Mouse (Mus musculus): Measurements from ENCODE around the gene Svs3a. TPM values are rescaled to one million over a fixed set of nuclear protein-coding genes. Genes with fewer than 3 reads are reported as not detected.

The Svs3a gene
- polyA plus RNA-seq, 1 experiment from 2014 or later: not detected

Other genes starting within 250 kb of the Svs3a start
- gene Stk4, start 218.9 kb upstream of the Svs3a start, polyA plus RNA-seq (2015; fragmentation: Nextera tagmentation; extraction: Ambion mirVana): 19.3 and 20.9 TPM in 2 replicates
- gene Tomm34, start 218.1 kb upstream of the Svs3a start, polyA plus RNA-seq (2015; fragmentation: Nextera tagmentation; extraction: Ambion mirVana): 46.3 and 50.8 TPM in 2 replicates
- gene Kcns1, start 118.2 kb upstream of the Svs3a start, polyA plus RNA-seq (2015; fragmentation: Nextera tagmentation; extraction: Ambion mirVana): 0.14 and 0.29 TPM in 2 replicates
- gene Wfdc5, start 106.5 kb upstream of the Svs3a start, polyA plus RNA-seq (2015; fragmentation: Nextera tagmentation; extraction: Ambion mirVana): 11.0 and 27.7 TPM in 2 replicates
- gene Wfdc12, start 98.7 kb upstream of the Svs3a start, polyA plus RNA-seq (2015; fragmentation: Nextera tagmentation; extraction: Ambion mirVana): 0.31 TPM in 1 of 2 replicates, not detected in the other
- gene Wfdc15a, start 89.1 kb upstream of the Svs3a start, polyA plus RNA-seq (2015; fragmentation: Nextera tagmentation; extraction: Ambion mirVana): not detected in 2 replicates
- 56.1 and 65.1 TPM in 2 replicates for gene Wfdc15b, start 67.6 kb upstream of the Svs3a start, polyA plus RNA-seq (2015; fragmentation: Nextera tagmentation; extraction: Ambion mirVana)
- gene Svs2, start 50.8 kb upstream of the Svs3a start, polyA plus RNA-seq (2015; fragmentation: Nextera tagmentation; extraction: Ambion mirVana): not detected in 2 replicates
- gene Svs3b, start 32.6 kb upstream of the Svs3a start, polyA plus RNA-seq (2015; fragmentation: Nextera tagmentation; extraction: Ambion mirVana): not detected in 2 replicates
- gene Svs4, start 10.8 kb upstream of the Svs3a start, polyA plus RNA-seq (2015; fragmentation: Nextera tagmentation; extraction: Ambion mirVana): not detected in 2 replicates
- not detected in 2 replicates for gene Svs6, start 27.5 kb downstream of the Svs3a start, polyA plus RNA-seq (2015; fragmentation: Nextera tagmentation; extraction: Ambion mirVana)
- gene Svs5, start 43.5 kb downstream of the Svs3a start, polyA plus RNA-seq (2015; fragmentation: Nextera tagmentation; extraction: Ambion mirVana): not detected in 2 replicates
- gene Slpi, start 99.8 kb downstream of the Svs3a start, polyA plus RNA-seq (2015; fragmentation: Nextera tagmentation; extraction: Ambion mirVana): 35.5 and 46.1 TPM in 2 replicates
- gene Rbpjl, start 113.9 kb downstream of the Svs3a start, polyA plus RNA-seq (2015; fragmentation: Nextera tagmentation; extraction: Ambion mirVana): 41.3 and 45.2 TPM in 2 replicates
- 6.4 and 8.9 TPM in 2 replicates for gene Matn4, start 115.9 kb downstream of the Svs3a start, polyA plus RNA-seq (2015; fragmentation: Nextera tagmentation; extraction: Ambion mirVana)
- 150 and 173 TPM in 2 replicates for gene Sdc4, start 154.6 kb downstream of the Svs3a start, polyA plus RNA-seq (2015; fragmentation: Nextera tagmentation; extraction: Ambion mirVana)
- 48.1 and 49.4 TPM in 2 replicates for gene Sys1, start 167.7 kb downstream of the Svs3a start, polyA plus RNA-seq (2015; fragmentation: Nextera tagmentation; extraction: Ambion mirVana)
- 17.2 and 19.2 TPM in 2 replicates for gene Gm20458, start 171.7 kb downstream of the Svs3a start, polyA plus RNA-seq (2015; fragmentation: Nextera tagmentation; extraction: Ambion mirVana)
- gene Trp53tg5, start 184.5 kb downstream of the Svs3a start, polyA plus RNA-seq (2015; fragmentation: Nextera tagmentation; extraction: Ambion mirVana): not detected in 2 replicates
- gene Dbndd2, start 196.8 kb downstream of the Svs3a start, polyA plus RNA-seq (2015; fragmentation: Nextera tagmentation; extraction: Ambion mirVana): 12.1 and 21.3 TPM in 2 replicates
- 69.6 and 72.9 TPM in 2 replicates for gene Pigt, start 208.3 kb downstream of the Svs3a start, polyA plus RNA-seq (2015; fragmentation: Nextera tagmentation; extraction: Ambion mirVana)

Measured in stomach, embryonic 16.5 days (tissue).